Mouse (Mus musculus): ENCODE measurements around the gene Ywhaq. TPM values are rescaled to one million over a fixed set of nuclear protein-coding genes. Genes with fewer than 3 reads are reported as not detected.

The Ywhaq gene
- polyA plus RNA-seq, 1 experiment, result 488 TPM

- TF ChIP-seq CTCF (IDR thresholded peaks at IDR 0.05; ENCODE audit: borderline replicate concordance, extremely low read depth, insufficient read depth, insufficient read length) (no peak), POLR2A (IDR thresholded peaks at IDR 0.05; ENCODE audit: borderline replicate concordance, extremely low read depth, insufficient read depth, insufficient read length, poor library complexity, severe bottlenecking) (no peak)
- DNase-seq (ENCODE audit: low read depth), result no peak
Measured at GRCm38 (mm10) chr12:21364624-21365435, 52.6 kb downstream of the Ywhaq start.

- TF ChIP-seq CTCF (IDR thresholded peaks at IDR 0.05; ENCODE audit: borderline replicate concordance, extremely low read depth, insufficient read depth, insufficient read length) (no peak), POLR2A (IDR thresholded peaks at IDR 0.05; ENCODE audit: borderline replicate concordance, extremely low read depth, insufficient read depth, insufficient read length, poor library complexity, severe bottlenecking) (no peak)
Measured at GRCm38 (mm10) chr12:21363195-21363594, 54.2 kb downstream of the Ywhaq start.

GRCm38 (mm10) chr12:21362686-21363085, 54.8 kb downstream of the Ywhaq start:
- DNase-seq (ENCODE audit: low read depth), result no peak
- TF ChIP-seq POLR2A (IDR thresholded peaks at IDR 0.05; ENCODE audit: borderline replicate concordance, extremely low read depth, insufficient read depth, insufficient read length, poor library complexity, severe bottlenecking) (no peak), CTCF (IDR thresholded peaks at IDR 0.05; ENCODE audit: borderline replicate concordance, extremely low read depth, insufficient read depth, insufficient read length) (no peak)

More at GRCm38 (mm10) chr12:21363195-21363594, 54.2 kb downstream of the Ywhaq start:
- no peak for DNase-seq (ENCODE audit: low read depth)

GRCm38 (mm10) chr12:21353681-21354080, 63.8 kb downstream of the Ywhaq start:
- TF ChIP-seq CTCF (IDR thresholded peaks at IDR 0.05; ENCODE audit: borderline replicate concordance, extremely low read depth, insufficient read depth, insufficient read length) (no peak), POLR2A (IDR thresholded peaks at IDR 0.05; ENCODE audit: borderline replicate concordance, extremely low read depth, insufficient read depth, insufficient read length, poor library complexity, severe bottlenecking) (no peak)
- DNase-seq (ENCODE audit: low read depth), result no peak

- DNase-seq (ENCODE audit: low read depth), result peak; percentile 42
Measured at GRCm38 (mm10) chr12:21350113-21350876, 67.1 kb downstream of the Ywhaq start.

GRCm38 (mm10) chr12:21346972-21347371, 70.5 kb downstream of the Ywhaq start:
- no peak for TF ChIP-seq POLR2A (IDR thresholded peaks at IDR 0.05; ENCODE audit: borderline replicate concordance, extremely low read depth, insufficient read depth, insufficient read length, poor library complexity, severe bottlenecking)

More at GRCm38 (mm10) chr12:21350113-21350876, 67.1 kb downstream of the Ywhaq start:
- TF ChIP-seq CTCF (IDR thresholded peaks at IDR 0.05; ENCODE audit: borderline replicate concordance, extremely low read depth, insufficient read depth, insufficient read length) (no peak), POLR2A (IDR thresholded peaks at IDR 0.05; ENCODE audit: borderline replicate concordance, extremely low read depth, insufficient read depth, insufficient read length, poor library complexity, severe bottlenecking) (no peak)

GRCm38 (mm10) chr12:21340674-21341073, 76.8 kb downstream of the Ywhaq start:
- TF ChIP-seq CTCF (IDR thresholded peaks at IDR 0.05; ENCODE audit: borderline replicate concordance, extremely low read depth, insufficient read depth, insufficient read length), result no peak
- no peak for TF ChIP-seq POLR2A (IDR thresholded peaks at IDR 0.05; ENCODE audit: borderline replicate concordance, extremely low read depth, insufficient read depth, insufficient read length, poor library complexity, severe bottlenecking)
- no peak for DNase-seq (ENCODE audit: low read depth)

More at GRCm38 (mm10) chr12:21346972-21347371, 70.5 kb downstream of the Ywhaq start:
- DNase-seq (ENCODE audit: low read depth), result no peak

Other genes with a start within 250 kb of the Ywhaq start
- 78.3 and 80.1 TPM in 2 replicates for gene Cpsf3, start 132.2 kb downstream of the Ywhaq start, polyA plus RNA-seq (2012; rRNA removed)
- gene Itgb1bp1, start 131.4 kb downstream of the Ywhaq start, polyA plus RNA-seq (2012; rRNA removed), result 19.9 and 21.5 TPM in 2 replicates
- gene Iah1, start 101.2 kb downstream of the Ywhaq start, polyA plus RNA-seq (2012; rRNA removed), result 33.7 and 53.1 TPM in 2 replicates
- 18.3 and 22.2 TPM in 2 replicates for gene Adam17, start 44.0 kb downstream of the Ywhaq start, polyA plus RNA-seq (2012; rRNA removed)